Mouse (Mus musculus) monocyte, adult 5-6 weeks (primary cell): ENCODE results near the gene Trub1. TPM values are rescaled to one million over a fixed set of nuclear protein-coding genes. Genes with fewer than 3 reads are reported as not detected.

ENCODE experiments used
- ATAC-seq: fragments of 153-309, 156-312 bp; replicated peaks from 2 replicates; pipeline ENCODE4 v1.8.0; 2017; ENCODE audit warnings: mild to moderate bottlenecking; ENCODE audit not compliant: low TSS enrichment, insufficient number of reproducible peaks, severe bottlenecking, poor library complexity, low FRiP score
- total RNA-seq: library from RNA; stranded (forward); fragments of 200-1000, 200-491, 200-594 nt; gene quantifications from 3 replicates; pipeline ENCODE4 v1.2.3, GENCODE M21; 2017

The Trub1 gene
- total RNA-seq, 1 experiment from 2014 or later = 2.0 TPM

DNA sequence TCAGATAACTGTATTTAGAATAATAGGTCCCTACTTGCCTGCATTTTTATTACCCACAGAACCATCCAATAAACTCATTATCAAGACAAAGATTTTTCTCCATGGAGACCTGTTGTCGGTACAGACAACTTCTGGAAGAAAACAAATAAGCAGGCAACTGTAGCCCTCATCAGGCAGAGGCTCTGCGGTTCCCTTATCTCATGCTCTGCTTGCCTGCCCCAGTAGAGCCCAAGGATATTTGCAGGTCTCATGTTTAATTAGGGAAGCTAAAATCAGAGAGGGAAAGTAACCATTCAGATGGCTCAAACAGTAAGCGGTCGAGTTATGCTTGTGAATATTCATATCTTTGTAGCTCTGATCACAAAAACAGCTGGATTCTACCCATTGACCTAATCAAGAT, 77.5 kb downstream of the Trub1 start:
- no peak for ATAC-seq

- ATAC-seq = no peak
These were observed 81.5 kb downstream of the Trub1 start for GRCm38 (mm10) chr19:57534262-57534661.

DNA sequence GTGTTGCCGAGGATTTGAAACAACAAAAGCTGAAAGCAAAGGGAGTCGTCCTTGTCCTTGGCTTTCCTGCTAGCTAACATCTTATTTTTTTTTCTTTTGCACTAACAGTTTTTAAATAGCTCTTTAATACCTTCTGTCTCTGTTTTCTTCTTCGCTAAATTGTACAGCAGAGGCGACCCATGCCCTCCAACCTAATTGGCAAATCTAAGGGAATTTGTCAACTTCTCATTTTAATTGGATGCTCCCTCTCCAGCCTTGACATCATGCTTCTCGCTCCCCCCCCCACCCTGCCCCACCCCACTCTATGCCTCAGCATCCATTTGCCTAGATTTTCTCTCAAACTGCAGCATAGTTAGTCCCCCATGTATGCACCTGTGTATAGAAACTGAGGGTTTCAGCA, 83.8 kb downstream of the Trub1 start:
- no peak for ATAC-seq

DNA sequence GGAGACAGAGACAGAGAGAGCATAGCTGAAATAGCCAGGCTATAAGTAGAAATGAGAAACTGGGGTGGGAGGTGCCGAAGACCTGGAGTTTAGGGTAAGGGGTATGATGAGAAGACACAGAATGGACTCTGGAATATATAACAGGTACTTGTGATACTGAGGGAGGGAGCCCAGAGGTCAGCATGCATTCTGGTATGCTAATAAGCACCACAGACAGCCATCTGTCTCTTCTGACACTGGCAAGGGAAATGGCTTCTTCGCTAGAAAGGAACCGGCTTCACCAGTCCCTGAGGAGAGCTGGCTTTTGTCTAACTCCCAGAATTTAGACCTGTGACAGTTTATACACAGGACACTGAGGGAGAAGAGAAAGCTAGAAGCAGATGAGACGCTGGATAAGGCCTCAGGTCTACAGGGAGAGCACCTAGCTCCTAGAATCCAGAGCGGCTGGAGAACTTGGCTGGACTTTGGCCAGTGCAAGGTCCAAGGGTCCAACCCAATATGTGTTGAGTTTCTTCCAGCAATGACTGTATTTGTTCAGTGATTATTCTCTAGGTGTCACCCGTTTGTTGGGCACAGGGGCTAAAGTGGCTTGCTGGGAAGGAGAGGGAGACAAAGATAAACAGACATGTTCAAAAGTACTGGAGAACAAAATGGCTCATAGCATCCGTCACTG, 84.9 kb downstream of the Trub1 start:
- ATAC-seq = no peak

DNA sequence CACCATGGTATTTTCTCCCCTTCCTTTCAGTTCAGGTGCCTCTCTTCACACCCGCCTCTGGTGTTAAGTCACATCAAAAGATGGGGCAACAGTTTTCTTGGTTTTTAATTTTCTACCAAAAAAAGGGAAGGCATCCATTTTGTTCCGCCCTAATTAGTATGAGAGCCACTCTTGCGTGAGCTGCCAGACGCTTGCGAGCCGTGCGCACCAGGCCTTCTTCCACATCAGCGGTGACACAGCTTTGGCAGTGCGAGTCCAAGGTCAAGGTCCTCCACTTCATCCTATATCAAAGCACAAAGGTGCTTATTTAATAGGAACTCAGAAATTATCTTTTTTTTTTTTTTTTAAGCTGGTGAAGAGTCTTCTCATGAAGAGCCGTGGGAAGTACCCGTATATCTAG, 87.4 kb downstream of the Trub1 start:
- no peak for ATAC-seq

Other genes starting within 250 kb of the Trub1 start
- gene Ablim1, start 138.0 kb upstream of the Trub1 start, total RNA-seq = 62.1 to 195 TPM (median 62.9 TPM) in 3 replicates
- gene Fam160b1, start 92.2 kb upstream of the Trub1 start, total RNA-seq = 17.0 to 27.0 TPM (median 17.3 TPM) in 3 replicates
- 1.0 to 3.8 TPM (median 1.6 TPM) in 3 replicates for gene Atrnl1, start 158.1 kb downstream of the Trub1 start, total RNA-seq